Mouse (Mus musculus): ENCODE results near the gene Slc44a3. TPM values are rescaled to one million over a fixed set of nuclear protein-coding genes. Genes with fewer than 3 reads are reported as not detected.

The Slc44a3 gene
- total RNA-seq, 2 experiments from 2014 or later, result not detected

- DNase-seq (ENCODE audit: low spot score), result no peak
Observed at GRCm38 (mm10) chr3:121461477-121461876, 70.7 kb downstream of the Slc44a3 start.

GRCm38 (mm10) chr3:121460473-121461193 lies 71.6 kb downstream of the Slc44a3 start:
- DNase-seq (ENCODE audit: low spot score), result no peak

GRCm38 (mm10) chr3:121458545-121459492 lies 73.4 kb downstream of the Slc44a3 start:
- no peak for DNase-seq (ENCODE audit: low spot score)

- no peak for DNase-seq (ENCODE audit: low spot score)
Observed at GRCm38 (mm10) chr3:121451404-121451803, 80.8 kb downstream of the Slc44a3 start.

- DNase-seq (ENCODE audit: low spot score), result peak; percentile 30
Observed at GRCm38 (mm10) chr3:121449527-121449926, 82.7 kb downstream of the Slc44a3 start.

- DNase-seq (ENCODE audit: low spot score), result no peak
Observed at GRCm38 (mm10) chr3:121448606-121449005, 83.6 kb downstream of the Slc44a3 start.

GRCm38 (mm10) chr3:121448029-121448468 lies 84.2 kb downstream of the Slc44a3 start:
- no peak for DNase-seq (ENCODE audit: low spot score)

GRCm38 (mm10) chr3:121446454-121446853 lies 85.8 kb downstream of the Slc44a3 start:
- DNase-seq (ENCODE audit: low spot score), result no peak

GRCm38 (mm10) chr3:121444414-121444813 lies 87.8 kb downstream of the Slc44a3 start:
- DNase-seq (ENCODE audit: low spot score), result no peak

- DNase-seq (ENCODE audit: low spot score), result no peak
Observed at GRCm38 (mm10) chr3:121443861-121444271, 88.3 kb downstream of the Slc44a3 start.

- DNase-seq (ENCODE audit: low spot score), result no peak
Observed at GRCm38 (mm10) chr3:121442288-121442687, 89.9 kb downstream of the Slc44a3 start.

GRCm38 (mm10) chr3:121441504-121441903 lies 90.7 kb downstream of the Slc44a3 start:
- DNase-seq (ENCODE audit: low spot score), result no peak

- DNase-seq (ENCODE audit: low spot score), result no peak
Observed at GRCm38 (mm10) chr3:121439623-121440161, 92.5 kb downstream of the Slc44a3 start.

GRCm38 (mm10) chr3:121437996-121438395 lies 94.2 kb downstream of the Slc44a3 start:
- DNase-seq (ENCODE audit: low spot score), result no peak

GRCm38 (mm10) chr3:121437070-121437469 lies 95.1 kb downstream of the Slc44a3 start:
- DNase-seq (ENCODE audit: low spot score), result no peak

GRCm38 (mm10) chr3:121435296-121435695 lies 96.9 kb downstream of the Slc44a3 start:
- DNase-seq (ENCODE audit: low spot score), result no peak

GRCm38 (mm10) chr3:121433968-121434533 lies 98.2 kb downstream of the Slc44a3 start:
- DNase-seq (ENCODE audit: low spot score), result peak; percentile 37

- DNase-seq (ENCODE audit: low spot score), result no peak
Observed at GRCm38 (mm10) chr3:121433359-121433758, 98.8 kb downstream of the Slc44a3 start.

- no peak for DNase-seq (ENCODE audit: low spot score)
Observed at GRCm38 (mm10) chr3:121430289-121430936, 101.8 kb downstream of the Slc44a3 start.

- DNase-seq (ENCODE audit: low spot score), result no peak
Observed at GRCm38 (mm10) chr3:121429469-121429868, 102.7 kb downstream of the Slc44a3 start.

GRCm38 (mm10) chr3:121428696-121429259 lies 103.4 kb downstream of the Slc44a3 start:
- DNase-seq (ENCODE audit: low spot score), result no peak
